ENCODE assay signal across 26 mouse cellular contexts in the genomic region with DNA sequence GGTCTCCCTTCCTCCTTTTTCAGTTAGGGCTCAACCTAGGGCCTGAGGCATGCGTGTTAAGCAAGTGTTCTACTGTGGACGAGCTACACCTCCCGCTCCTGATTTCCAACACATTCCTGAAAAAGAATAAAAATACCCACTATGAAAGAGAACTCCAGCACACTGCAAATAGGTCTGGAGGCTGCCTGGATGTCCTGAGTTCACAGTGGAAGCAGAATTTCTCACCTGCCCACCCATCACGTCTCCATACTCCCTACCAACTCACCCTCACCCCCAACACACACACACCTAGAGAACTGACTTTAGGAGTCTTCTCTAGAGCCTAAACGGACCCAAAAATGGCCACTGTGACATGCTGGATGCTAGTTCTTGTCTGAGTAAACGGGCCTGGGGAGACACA. TPM values are rescaled to one million over a fixed set of nuclear protein-coding genes. Genes with fewer than 3 reads are reported as not detected.
A peak's percentile ranks its signal among the peaks of the same experiment; 100 is the strongest.
DNase-seq lines count a peak whose midpoint lies in the region; ATAC-seq and TF ChIP-seq lines count a peak whose summit lies in the region.
"Had no signal": no experiment of that assay in that cellular context is flagged by ENCODE, and none has a peak within 500 bp of the region (broad histone marks: within the 10 kb centered on the region; RNA-seq: fewer than 3 reads in every experiment).

No protein-coding gene starts in this region.

- no peak for ATAC-seq in heart, embryonic 13.5 days (ENCODE audit: extremely low read depth, insufficient number of reproducible peaks, low FRiP score, low TSS enrichment)
- ATAC-seq in granulocyte monocyte progenitor cell, adult 5-6 weeks (replicated peaks; ENCODE audit: poor library complexity, severe bottlenecking) = no peak
- ATAC-seq: forebrain, embryonic 14.5 days; forebrain, postnatal 0 days; intestine, postnatal 0 days; Patski had no signal

- H3K9ac ChIP-seq in heart, embryonic 13.5 days = no peak overlapping the region
- H3K9ac ChIP-seq: embryonic facial prominence, embryonic 12.5 days; embryonic facial prominence, embryonic 15.5 days; forebrain, postnatal 0 days; hindbrain, embryonic 12.5 days; hindbrain, embryonic 15.5 days had no signal

- no peak for DNase-seq in heart, embryonic 10.5 days (ENCODE audit: low spot score)
- DNase-seq in left cerebral cortex, adult 2 months (ENCODE audit: extremely low spot score in 1 of 2, low spot score in 2 of 2) = no peak
- no peak for DNase-seq in left cerebral cortex, postnatal 14 days (ENCODE audit: low spot score in 2 of 2)
- peak; percentile 61 for DNase-seq in brain, adult 2 months (ENCODE audit: low read depth, low spot score)
- DNase-seq: adrenal gland, postnatal 10 days; adrenal gland, postnatal 36 days; B cell, adult 2 months; cerebellum, adult 11-12 months; cerebellum, adult 8-10 months; cerebellum, postnatal 36 days; forebrain, postnatal 0 days; gastrocnemius, postnatal 10 days; gastrocnemius, postnatal 36 days; heart, adult 11 months; kidney, adult 2 months had no signal

- no peaks in the 10 kb centered on the region for H3K36me3 ChIP-seq in heart, embryonic 13.5 days
- no peaks in the 10 kb centered on the region for H3K36me3 ChIP-seq in heart, embryonic 10.5 days
- H3K36me3 ChIP-seq: embryonic facial prominence, embryonic 12.5 days; embryonic facial prominence, embryonic 15.5 days; G1E; hindbrain, embryonic 12.5 days; hindbrain, embryonic 15.5 days had no signal

- H3K4me2 ChIP-seq in heart, embryonic 13.5 days = no peak overlapping the region
- H3K4me2 ChIP-seq: embryonic facial prominence, embryonic 12.5 days; embryonic facial prominence, embryonic 15.5 days; hindbrain, embryonic 12.5 days; hindbrain, embryonic 15.5 days had no signal

- 80% methylated on average over 6 of the region's 6 CpGs for WGBS in heart, embryonic 13.5 days
- 84% methylated on average over 6 of the region's 6 CpGs for WGBS in heart, embryonic 10.5 days

- H3K4me3 ChIP-seq in heart, embryonic 13.5 days = no peak overlapping the region
- H3K4me3 ChIP-seq in heart, embryonic 10.5 days = no peak overlapping the region
- H3K4me3 ChIP-seq in left cerebral cortex, adult 2 months = no peak overlapping the region
- H3K4me3 ChIP-seq: embryonic facial prominence, embryonic 12.5 days; embryonic facial prominence, embryonic 15.5 days; hindbrain, embryonic 12.5 days; hindbrain, embryonic 15.5 days had no signal

- H3K27me3 ChIP-seq in heart, embryonic 13.5 days (replicated peaks) = no peaks in the 10 kb centered on the region
- no peaks in the 10 kb centered on the region for H3K27me3 ChIP-seq in heart, embryonic 10.5 days (ENCODE audit: insufficient read depth, poor library complexity, severe bottlenecking)
- H3K27me3 ChIP-seq: CH12.LX; embryonic facial prominence, embryonic 15.5 days; hindbrain, embryonic 12.5 days; hindbrain, embryonic 15.5 days; Patski had no signal

- 0 out of 2 replicates have a peak overlapping the region, but pooled peaks have one; percentile 73 for H3K27ac ChIP-seq in heart, embryonic 13.5 days (replicated peaks)
- no peak overlapping the region for H3K27ac ChIP-seq in heart, embryonic 10.5 days
- H3K27ac ChIP-seq in left cerebral cortex, adult 2 months = peak overlapping the region; percentile 88
- H3K27ac ChIP-seq: embryonic facial prominence, embryonic 12.5 days; embryonic facial prominence, embryonic 15.5 days; hindbrain, embryonic 12.5 days; hindbrain, embryonic 15.5 days had no signal

- no peak for TF ChIP-seq CTCF in left cerebral cortex, adult 2 months (IDR thresholded peaks at IDR 0.05)

- peaks cover 25% of the 10 kb centered on the region for H3K4me1 ChIP-seq in heart, embryonic 13.5 days
- H3K4me1 ChIP-seq in heart, embryonic 10.5 days = peaks cover 9% of the 10 kb centered on the region

- no peaks in the 10 kb centered on the region for H3K9me3 ChIP-seq in heart, embryonic 13.5 days
- H3K9me3 ChIP-seq in heart, embryonic 10.5 days = no peaks in the 10 kb centered on the region
- H3K9me3 ChIP-seq: embryonic facial prominence, embryonic 12.5 days; embryonic facial prominence, embryonic 15.5 days; G1E; hindbrain, embryonic 12.5 days; hindbrain, embryonic 15.5 days had no signal

- intact Hi-C loops in left cerebral cortex, adult 2 months (cut with DNase I) = loop anchor here (2.0 kb wide), 3 partner anchors 20 to 48 kb away; no protein-coding TSS in a partner anchor
- intact Hi-C loops in left cerebral cortex, postnatal 14 days (cut with DNase I) = no loop called here

RNA-seq across cellular contexts. Expression of a gene that starts 21.8 kb away (rescaled TPM):
- 28.5 and 35.1 TPM in 2 replicates for polyA plus RNA-seq in heart, embryonic 13.5 days (2015; fragmentation: Nextera tagmentation; extraction: Ambion mirVana)
- 25.9 and 36.8 TPM in 2 replicates for polyA plus RNA-seq in heart, embryonic 10.5 days (2016; fragmentation: Nextera tagmentation; extraction: Ambion mirVana)
- 10 to 100 TPM; 22.6 to 26.1 TPM for total RNA-seq in left cerebral cortex, adult 2 months (2021)
- total RNA-seq in left cerebral cortex, postnatal 14 days (2021) = 10 to 100 TPM; 29.3 to 29.4 TPM
- 14.3 and 16.8 TPM in 2 replicates for total RNA-seq in granulocyte monocyte progenitor cell, adult 5-6 weeks (2014; fragmentation: Nextera tagmentation)
- 45.2 and 102 TPM in 2 replicates for total RNA-seq in granulocyte monocyte progenitor cell, adult 5-6 weeks (2017)

RNA-seq across cellular contexts. Expression of a gene that starts 53.0 kb away (rescaled TPM):
- 26.3 and 28.8 TPM in 2 replicates for polyA plus RNA-seq in heart, embryonic 13.5 days (2015; fragmentation: Nextera tagmentation; extraction: Ambion mirVana)
- 33.1 and 35.4 TPM in 2 replicates for polyA plus RNA-seq in heart, embryonic 10.5 days (2016; fragmentation: Nextera tagmentation; extraction: Ambion mirVana)
- 10 to 100 TPM; 16.1 to 20.1 TPM for total RNA-seq in left cerebral cortex, adult 2 months (2021)
- 10 to 100 TPM; 18.2 to 20.0 TPM for total RNA-seq in left cerebral cortex, postnatal 14 days (2021)
- total RNA-seq in granulocyte monocyte progenitor cell, adult 5-6 weeks (2014; fragmentation: Nextera tagmentation) = 22.9 and 32.1 TPM in 2 replicates
- 24.1 and 29.5 TPM in 2 replicates for total RNA-seq in granulocyte monocyte progenitor cell, adult 5-6 weeks (2017)
